9 mouse cellular contexts compared by ENCODE assay signal in the genomic region with DNA sequence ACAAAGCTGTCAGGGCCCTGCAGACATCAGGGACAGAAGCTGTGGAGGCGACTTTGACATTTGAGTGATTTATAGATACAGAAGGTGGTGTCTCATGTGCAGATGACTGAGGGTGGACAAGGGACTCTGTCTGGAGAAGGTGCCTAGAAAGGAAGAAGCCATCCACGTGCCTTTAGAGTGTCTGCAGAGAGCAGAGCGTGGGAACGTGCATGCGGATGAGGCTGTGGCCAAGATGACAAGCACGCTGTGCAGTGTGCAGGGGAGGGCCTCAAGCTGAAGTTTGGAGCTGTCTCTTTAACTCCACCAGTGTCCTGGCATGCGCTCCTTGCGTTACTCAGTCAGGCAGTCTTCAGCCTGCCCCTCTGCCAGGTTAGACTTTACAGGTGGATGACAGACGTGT. TPM values are rescaled to one million over a fixed set of nuclear protein-coding genes. Genes with fewer than 3 reads are reported as not detected.
DNase-seq lines count a peak whose midpoint lies in the region; ATAC-seq and TF ChIP-seq lines count a peak whose summit lies in the region.
"Had no signal": no experiment of that assay in that cellular context is flagged by ENCODE, and none has a peak within 500 bp of the region (broad histone marks: within the 10 kb centered on the region; RNA-seq: fewer than 3 reads in every experiment).

No protein-coding gene starts in this region.

- TF ChIP-seq POLR2A in brain, embryonic 14.5 days (IDR thresholded peaks at IDR 0.05; ENCODE audit: borderline replicate concordance, extremely low read depth, insufficient read depth, insufficient read length, poor library complexity, severe bottlenecking) = no peak
- TF ChIP-seq POLR2A in cerebellum, adult 2 months (IDR thresholded peaks at IDR 0.05; ENCODE audit: borderline replicate concordance, insufficient read depth, low read length) = no peak

- TF ChIP-seq CTCF in brain, embryonic 14.5 days (IDR thresholded peaks at IDR 0.05; ENCODE audit: borderline replicate concordance, extremely low read depth, insufficient read depth, insufficient read length) = no peak
- no peak for TF ChIP-seq CTCF in cerebellum, adult 2 months (IDR thresholded peaks at IDR 0.05; ENCODE audit: borderline replicate concordance, insufficient read depth, low read depth, low read length)

- peak overlapping the region; percentile 86 for H3K27ac ChIP-seq in forebrain, embryonic 14.5 days (ENCODE audit: low read depth, low read length)
- peak overlapping the region; percentile 77 for H3K27ac ChIP-seq in neural tube, embryonic 15.5 days (replicated peaks)
- no peak overlapping the region for H3K27ac ChIP-seq in cerebellum, adult 2 months (ENCODE audit: insufficient read depth, low read length)
- H3K27ac ChIP-seq: kidney, postnatal 0 days had no signal

- H3K9ac ChIP-seq in forebrain, embryonic 14.5 days (ENCODE audit: low read length) = peak overlapping the region; percentile 54
- H3K9ac ChIP-seq in neural tube, embryonic 15.5 days (replicated peaks) = peak overlapping the region; percentile 28; the same call in 1 of the 2 replicates

- DNase-seq in brain, embryonic 14.5 days (ENCODE audit: low read depth) = peak; percentile 47
- DNase-seq in forebrain, embryonic 14.5 days (ENCODE audit: low spot score) = peak; percentile 41
- DNase-seq in layer of hippocampus, postnatal 36 days = peak; percentile 43 to 55
- no peak for DNase-seq in gastrocnemius, postnatal 25 days
- no peak for DNase-seq in spleen, adult 12 weeks (ENCODE audit: low spot score)
- no peak for DNase-seq in cerebellum, adult 2 months
- DNase-seq in cerebellum, adult 9-11 months = no peak

- H3K4me3 ChIP-seq in forebrain, embryonic 14.5 days (ENCODE audit: low read depth, low read length) = peak overlapping the region; percentile 11
- H3K4me3 ChIP-seq in neural tube, embryonic 15.5 days (replicated peaks) = peak overlapping the region; percentile 30
- H3K4me3 ChIP-seq in cerebellum, adult 2 months (replicated peaks; ENCODE audit: insufficient read depth, low read depth, low read length) = no peak overlapping the region

- peak overlapping the region; percentile 33 for H3K4me2 ChIP-seq in forebrain, embryonic 14.5 days (ENCODE audit: low read length)
- H3K4me2 ChIP-seq in neural tube, embryonic 15.5 days = peak overlapping the region; percentile 50

- no peaks in the 10 kb centered on the region for H3K9me3 ChIP-seq in forebrain, embryonic 14.5 days (replicated peaks; ENCODE audit: control insufficient read depth, low read length)
- H3K9me3 ChIP-seq in neural tube, embryonic 15.5 days (replicated peaks) = no peaks in the 10 kb centered on the region

- H3K4me1 ChIP-seq in forebrain, embryonic 14.5 days (ENCODE audit: control insufficient read depth, insufficient read depth, low read length) = peaks cover 26% of the 10 kb centered on the region
- peaks cover 70% of the 10 kb centered on the region for H3K4me1 ChIP-seq in neural tube, embryonic 15.5 days
- H3K4me1 ChIP-seq in cerebellum, adult 2 months (ENCODE audit: control insufficient read depth, insufficient read depth, low read length) = peaks cover 18% of the 10 kb centered on the region

- 0 out of 2 replicates have a peak, but pooled peaks have one; percentile 47 for ATAC-seq in forebrain, embryonic 14.5 days
- peak; percentile 73 for ATAC-seq in neural tube, embryonic 15.5 days (ENCODE audit: low FRiP score)

- H3K27me3 ChIP-seq in forebrain, embryonic 14.5 days (replicated peaks; ENCODE audit: control insufficient read depth, insufficient read depth, low read length) = no peaks in the 10 kb centered on the region
- no peaks in the 10 kb centered on the region for H3K27me3 ChIP-seq in neural tube, embryonic 15.5 days (replicated peaks)
- H3K27me3 ChIP-seq in cerebellum, adult 2 months (ENCODE audit: control insufficient read depth, insufficient read depth, low read length) = no peaks in the 10 kb centered on the region

- WGBS in forebrain, embryonic 14.5 days = 71% methylated on average over 9 of the region's 9 CpGs
- 28% methylated on average over 9 of the region's 9 CpGs for WGBS in neural tube, embryonic 15.5 days
- 64% methylated on average over 9 of the region's 9 CpGs for WGBS in cerebellum, adult 2 months

- no peaks in the 10 kb centered on the region for H3K36me3 ChIP-seq in forebrain, embryonic 14.5 days (ENCODE audit: control insufficient read depth, insufficient read depth, low read length)
- H3K36me3 ChIP-seq in neural tube, embryonic 15.5 days = no peaks in the 10 kb centered on the region

RNA-seq across cellular contexts. Expression of a gene that starts 34.5 kb away (rescaled TPM):
- 193 and 196 TPM in 2 replicates for polyA plus RNA-seq in brain, embryonic 14.5 days (2012; rRNA removed)
- 33.1 and 35.3 TPM in 2 replicates for polyA plus RNA-seq in forebrain, embryonic 14.5 days (2014; fragmentation: Nextera tagmentation; extraction: Ambion mirVana)
- 10 to 100 TPM; 91.4 to 96.9 TPM for total RNA-seq in layer of hippocampus, postnatal 36 days (2021)
- polyA plus RNA-seq in neural tube, embryonic 15.5 days (2015; fragmentation: Nextera tagmentation; extraction: Ambion mirVana) = 47.6 and 54.5 TPM in 2 replicates
- total RNA-seq in gastrocnemius, postnatal 25 days (2021) = 10 to 100 TPM; 18.4 to 23.1 TPM
- 133 and 144 TPM in 2 replicates for polyA plus RNA-seq in cerebellum, adult 2 months (2012; rRNA removed)

Comparison
In these comparisons a context has a peak if more than half of its experiments do, and no peak if none do; other contexts are left out.
1. DNase-seq: peak in brain, embryonic 14.5 days (single experiment), forebrain, embryonic 14.5 days (single experiment) and layer of hippocampus, postnatal 36 days (2 of 2); none in gastrocnemius, postnatal 25 days (single experiment), spleen, adult 12 weeks (single experiment), cerebellum, adult 2 months (0 of 2) and cerebellum, adult 9-11 months (single experiment).